Mouse (Mus musculus): ENCODE measurements around the gene Zfp82. TPM values are rescaled to one million over a fixed set of nuclear protein-coding genes. Genes with fewer than 3 reads are reported as not detected.
"Not testable (repeated sequence)": the region's sequence is repeated elsewhere in the genome, so short reads cannot be mapped to it uniquely, and the experiment has no call there.

The Zfp82 gene
- 9.6 and 12.9 TPM in 2 replicates for total RNA-seq (2017)

GRCm38 (mm10) chr7:30072146-30073028 is at the start of gene Zfp82:
Gene Zfp82 (minus strand): TSS chr7:30072900.
- peak; percentile 74 for ATAC-seq (ENCODE audit: extremely low read depth, insufficient number of reproducible peaks, low FRiP score, poor library complexity, severe bottlenecking)

GRCm38 (mm10) chr7:30122188-30122530 is 49.5 kb upstream of the Zfp82 start:
- no peak for ATAC-seq (ENCODE audit: extremely low read depth, insufficient number of reproducible peaks, low FRiP score, poor library complexity, severe bottlenecking)

DNA sequence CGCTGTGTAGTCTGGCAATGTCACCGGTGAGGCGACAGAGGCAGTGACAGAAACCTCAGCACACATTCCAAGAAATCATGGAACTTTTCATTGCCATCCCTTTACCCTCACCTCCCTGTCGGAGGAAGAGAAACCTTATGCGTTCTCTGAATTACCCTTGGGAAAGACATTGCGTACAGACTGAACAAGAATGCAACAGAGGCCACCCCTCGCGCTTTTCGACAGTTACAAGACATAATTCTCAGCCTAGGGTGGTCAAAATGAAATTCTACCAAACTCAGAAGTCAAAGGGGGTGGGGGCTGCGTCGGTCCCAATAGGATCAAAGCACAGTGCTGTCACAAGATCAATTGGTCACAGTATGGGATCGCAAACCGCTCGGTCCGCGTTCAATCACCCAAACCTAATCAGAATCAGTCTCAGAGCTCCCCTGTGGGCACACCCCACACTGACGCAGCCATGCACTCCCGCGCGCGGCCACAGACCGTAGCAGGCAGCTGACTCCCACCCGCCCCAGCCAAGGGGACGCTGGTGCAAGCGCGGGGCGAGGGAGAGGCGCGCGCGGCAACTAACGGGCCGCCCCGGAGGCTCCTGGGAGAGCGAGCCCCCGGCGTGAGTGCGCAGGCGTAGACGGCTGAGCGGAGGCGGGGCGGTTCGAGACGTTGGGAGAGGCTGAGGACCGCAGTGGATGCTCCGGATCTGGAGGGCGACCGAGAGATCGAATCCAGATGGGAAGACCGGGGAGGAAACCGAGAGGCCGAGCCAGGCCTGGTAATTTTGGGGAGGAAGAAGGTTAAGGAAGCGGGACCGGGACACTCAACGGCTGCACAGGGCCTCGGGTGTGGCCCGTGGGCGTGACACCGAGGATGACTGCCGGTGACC is 48.8 kb upstream of the Zfp82 start, which contains the start of gene Zfp382:
Gene Zfp382, plus strand, starts transcription at position 635 of the 880 bp plus-strand sequence.
- ATAC-seq (ENCODE audit: extremely low read depth, insufficient number of reproducible peaks, low FRiP score, poor library complexity, severe bottlenecking) = peak; percentile 79

GRCm38 (mm10) chr7:30117935-30118334 is 45.2 kb upstream of the Zfp82 start:
- not testable (repeated sequence) for ATAC-seq (ENCODE audit: extremely low read depth, insufficient number of reproducible peaks, low FRiP score, poor library complexity, severe bottlenecking)

GRCm38 (mm10) chr7:30116076-30116475 is 43.4 kb upstream of the Zfp82 start:
- ATAC-seq (ENCODE audit: extremely low read depth, insufficient number of reproducible peaks, low FRiP score, poor library complexity, severe bottlenecking) = no peak

DNA sequence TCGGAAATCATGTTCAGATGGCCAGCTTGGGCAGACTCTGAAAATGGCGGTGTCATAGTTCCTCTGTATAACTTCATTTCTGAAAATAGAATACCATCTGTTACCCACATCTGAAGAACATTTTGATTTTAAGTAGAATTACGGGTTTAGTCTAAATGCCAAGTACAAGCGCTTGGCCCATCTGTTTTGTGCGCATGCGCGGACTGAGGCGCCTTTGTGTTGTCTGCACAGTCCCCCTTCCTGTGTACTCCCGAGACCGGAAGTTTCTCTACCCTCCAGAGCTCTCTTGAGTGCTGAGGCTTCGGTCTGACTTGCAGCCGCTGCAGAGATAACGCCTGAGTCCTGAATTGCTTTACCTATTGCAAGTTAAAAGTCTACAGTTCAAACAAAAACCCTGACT is 26.6 kb upstream of the Zfp82 start:
- no peak for ATAC-seq (ENCODE audit: extremely low read depth, insufficient number of reproducible peaks, low FRiP score, poor library complexity, severe bottlenecking)

DNA sequence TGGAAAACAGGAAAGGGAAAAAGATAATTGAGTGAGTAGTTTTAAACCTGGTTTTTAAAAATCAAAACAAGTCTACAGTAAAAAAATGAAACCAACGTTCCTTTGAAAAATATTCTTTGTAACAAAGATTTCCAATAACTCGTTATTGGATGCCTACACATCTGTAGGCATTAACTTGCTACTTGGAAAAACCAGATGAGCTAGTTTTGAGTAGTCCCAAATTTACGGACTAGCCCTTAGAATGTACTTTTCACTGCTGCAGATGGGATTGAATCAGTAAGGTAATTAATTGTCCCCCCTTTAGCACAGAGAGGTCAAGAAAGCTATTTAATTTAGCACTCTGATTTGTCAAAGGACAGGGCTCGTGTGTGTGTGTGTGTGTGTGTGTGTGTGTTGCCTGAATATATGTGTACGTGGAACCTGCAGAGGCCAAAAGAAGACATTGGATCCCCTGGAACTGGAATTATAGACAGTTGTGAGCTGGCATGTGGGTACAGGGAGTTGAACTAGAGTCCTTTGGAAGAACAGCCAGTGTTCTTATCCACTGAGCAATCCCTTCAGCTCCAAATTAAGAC is 22.9 kb upstream of the Zfp82 start:
- ATAC-seq (ENCODE audit: extremely low read depth, insufficient number of reproducible peaks, low FRiP score, poor library complexity, severe bottlenecking) = no peak

GRCm38 (mm10) chr7:30094646-30095429 is 22.1 kb upstream of the Zfp82 start, which contains the start of gene Zfp260:
Gene Zfp260 (plus strand): TSS chr7:30094777.
- ATAC-seq (ENCODE audit: extremely low read depth, insufficient number of reproducible peaks, low FRiP score, poor library complexity, severe bottlenecking) = peak; percentile 57

DNA sequence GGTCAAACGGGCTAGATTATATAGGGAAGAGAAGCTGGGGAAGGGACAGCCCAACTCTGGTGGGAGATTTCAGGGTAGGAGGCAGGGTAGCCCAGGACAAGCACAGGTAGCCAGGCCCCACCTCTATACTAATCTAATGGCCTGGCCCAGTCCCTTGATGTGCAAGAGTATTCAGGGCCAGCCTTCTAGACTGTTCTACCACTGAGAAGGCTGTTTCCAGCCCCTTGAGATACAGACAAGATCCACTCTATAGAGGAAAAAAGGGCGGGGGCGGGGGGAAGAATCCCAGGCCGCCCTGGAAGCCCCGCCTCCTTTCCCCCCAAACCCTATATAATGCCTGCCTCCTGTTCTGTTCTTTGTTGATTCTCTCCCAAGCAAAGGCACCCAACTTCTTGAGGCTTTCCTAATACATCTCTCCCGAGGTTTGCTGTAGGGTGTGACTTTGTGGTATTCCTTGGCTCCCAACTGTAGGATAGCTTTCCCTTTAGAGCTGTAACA is 21.3 kb upstream of the Zfp82 start:
- ATAC-seq (ENCODE audit: extremely low read depth, insufficient number of reproducible peaks, low FRiP score, poor library complexity, severe bottlenecking) = no peak

GRCm38 (mm10) chr7:30092666-30093065 is 20.0 kb upstream of the Zfp82 start:
- ATAC-seq (ENCODE audit: extremely low read depth, insufficient number of reproducible peaks, low FRiP score, poor library complexity, severe bottlenecking) = no peak

- no peak for ATAC-seq (ENCODE audit: extremely low read depth, insufficient number of reproducible peaks, low FRiP score, poor library complexity, severe bottlenecking)
Observed at GRCm38 (mm10) chr7:30090970-30091585, 18.4 kb upstream of the Zfp82 start.

DNA sequence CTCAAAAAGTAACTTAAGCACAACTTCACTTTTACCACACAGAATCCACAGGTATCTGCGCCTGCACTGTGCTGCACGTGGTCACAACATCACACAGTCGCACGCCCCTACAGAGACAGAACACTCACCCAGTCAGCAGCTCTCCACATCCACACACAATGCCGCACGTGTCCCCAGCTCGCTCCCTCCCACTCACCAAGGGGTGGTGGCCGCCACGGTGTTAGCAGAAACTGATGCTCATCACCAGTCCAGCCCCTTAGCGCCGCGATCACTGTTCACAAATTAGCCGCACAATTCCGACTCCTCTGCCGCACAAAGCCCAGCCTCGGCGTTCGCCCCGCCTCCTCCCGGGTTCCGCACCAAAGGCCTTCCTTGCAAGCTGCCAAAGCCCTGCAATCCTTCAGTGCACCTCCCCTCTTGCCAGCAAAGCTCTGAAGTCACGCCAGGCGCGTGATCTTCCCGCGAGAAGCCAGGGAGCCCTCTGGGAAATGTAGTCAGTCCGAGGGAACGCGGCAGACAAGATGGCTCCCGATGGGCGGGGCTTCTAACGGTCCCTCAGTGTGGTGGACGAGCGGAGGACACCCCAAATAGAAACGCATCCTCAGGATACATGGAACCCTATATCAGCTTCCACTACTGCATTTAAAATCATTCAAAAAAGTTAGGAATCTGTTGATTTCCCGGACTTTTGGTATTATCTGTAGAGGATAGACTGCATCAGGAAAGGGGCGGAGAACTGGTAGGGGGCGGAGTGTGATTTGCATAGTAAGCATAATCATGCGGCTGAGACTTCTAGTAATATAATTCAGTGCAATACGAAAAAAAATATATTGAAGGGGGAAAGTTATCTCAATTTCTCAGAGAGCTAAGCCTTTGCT is 17.6 kb upstream of the Zfp82 start, which contains the start of the genes Gm26920 and Zfp566:
Gene Gm26920, minus strand, starts transcription at position 319 of the 878 bp plus-strand sequence.
Gene Zfp566, minus strand, starts transcription at position 436 of the 878 bp plus-strand sequence.
- peak; percentile 91 for ATAC-seq (ENCODE audit: extremely low read depth, insufficient number of reproducible peaks, low FRiP score, poor library complexity, severe bottlenecking)

GRCm38 (mm10) chr7:30089405-30089804 is 16.7 kb upstream of the Zfp82 start:
- no peak for ATAC-seq (ENCODE audit: extremely low read depth, insufficient number of reproducible peaks, low FRiP score, poor library complexity, severe bottlenecking)

DNA sequence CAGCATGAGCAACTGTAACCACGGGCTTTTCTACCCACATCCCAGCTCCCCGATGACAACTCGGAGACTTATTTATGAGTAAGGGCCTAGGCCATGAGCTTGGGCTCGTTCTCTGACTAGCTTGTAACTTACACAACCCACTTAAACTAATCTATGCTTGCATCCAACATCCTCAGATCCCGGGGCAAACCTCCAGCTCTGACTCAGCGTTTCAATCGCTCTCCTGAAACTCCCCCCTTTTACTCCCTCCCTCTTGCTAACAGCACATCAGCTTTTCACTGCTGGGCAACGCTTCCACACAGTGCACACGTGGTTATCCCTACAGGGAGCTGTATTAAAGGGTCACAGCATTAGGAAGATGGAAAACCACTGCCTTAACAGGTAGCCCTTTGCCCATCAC is 13.8 kb upstream of the Zfp82 start:
- ATAC-seq (ENCODE audit: extremely low read depth, insufficient number of reproducible peaks, low FRiP score, poor library complexity, severe bottlenecking) = no peak

DNA sequence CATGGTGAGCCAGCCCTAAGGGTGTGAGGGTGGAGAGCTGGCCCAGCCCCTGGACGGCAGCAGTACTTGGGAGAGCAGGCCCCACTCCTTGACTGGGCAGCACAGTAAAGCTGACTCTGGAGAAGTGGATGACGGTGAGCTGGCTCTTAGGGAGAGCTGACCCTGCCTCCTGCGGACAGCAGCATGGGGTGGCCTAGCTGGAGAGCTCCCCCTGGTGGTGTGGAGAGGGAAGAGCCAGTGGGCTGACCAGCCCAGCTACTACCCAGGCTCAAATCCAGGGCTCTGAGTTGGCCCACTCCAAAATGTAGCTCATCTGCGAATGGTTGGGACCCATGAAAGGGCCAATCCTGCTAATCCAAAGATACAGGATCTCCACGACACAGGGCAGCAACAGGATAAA is 8.1 kb downstream of the Zfp82 start:
- 0 out of 2 replicates have a peak, but pooled peaks have one; percentile 23 for ATAC-seq (ENCODE audit: extremely low read depth, insufficient number of reproducible peaks, low FRiP score, poor library complexity, severe bottlenecking)

DNA sequence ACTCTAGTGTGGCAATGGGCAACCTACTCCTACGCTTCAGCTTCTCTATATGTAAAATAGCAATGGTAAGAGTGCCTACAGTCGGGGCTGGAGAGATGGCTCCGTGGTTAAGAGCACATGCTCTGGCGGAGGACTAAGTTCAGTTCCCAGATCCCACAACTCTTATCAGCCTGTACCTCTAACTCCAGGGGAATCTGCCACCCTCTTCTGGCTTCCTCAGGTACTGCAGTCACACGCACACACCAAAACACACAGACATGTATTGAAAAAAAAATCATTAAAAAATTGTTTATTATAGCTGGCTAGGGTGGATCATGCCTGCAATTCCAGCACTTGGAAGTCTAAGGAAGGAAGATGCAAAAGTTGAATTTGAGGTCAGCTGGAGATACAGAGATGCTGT is 10.2 kb downstream of the Zfp82 start:
- no peak for ATAC-seq (ENCODE audit: extremely low read depth, insufficient number of reproducible peaks, low FRiP score, poor library complexity, severe bottlenecking)

- no peak for ATAC-seq (ENCODE audit: extremely low read depth, insufficient number of reproducible peaks, low FRiP score, poor library complexity, severe bottlenecking)
Observed at GRCm38 (mm10) chr7:30060341-30060740, 12.4 kb downstream of the Zfp82 start.
